Mouse (Mus musculus) embryonic fibroblast, embryonic 13.5 days (primary cell): ENCODE measurements around the gene Lamb3.

Source experiments
- CTCF ChIP-seq: IDR thresholded peaks from 2 replicates; pipeline ENCODE4 v1.5.1; 2011; ENCODE audit warnings: mild to moderate bottlenecking, control low read depth, low read length, moderate library complexity, borderline replicate concordance; ENCODE audit not compliant: insufficient read depth
- POLR2A ChIP-seq: IDR thresholded peaks from 2 replicates; pipeline ENCODE4 v1.6.1; 2011; ENCODE audit warnings: low read depth, mild to moderate bottlenecking, control low read depth, low read length, moderate library complexity

- no peak for TF ChIP-seq POLR2A
- no peak for TF ChIP-seq CTCF
Measured at GRCm38 (mm10) chr1:193392266-193392665, 184.8 kb downstream of the Lamb3 start.
